28 mouse cellular contexts compared by ENCODE assay signal in genomic region chr10:67195671-67196070, GRCm38 (mm10).
"Had no signal": no experiment of that assay in that cellular context is flagged by ENCODE, and none has a peak within 500 bp of the region (broad histone marks: within the 10 kb centered on the region; RNA-seq: fewer than 3 reads in every experiment).

No protein-coding gene starts in this region.

- H3K4me3 ChIP-seq: embryonic facial prominence, embryonic 10.5 days; embryonic facial prominence, embryonic 12.5 days; embryonic facial prominence, embryonic 13.5 days; embryonic facial prominence, embryonic 15.5 days; erythroblast, embryonic 14.5 days; forebrain, embryonic 10.5 days; forebrain, embryonic 12.5 days; forebrain, embryonic 13.5 days; forebrain, embryonic 15.5 days; gastrocnemius, adult 2 months; heart, adult 2 months had no signal

- H3K9me3 ChIP-seq: embryonic facial prominence, embryonic 12.5 days; embryonic facial prominence, embryonic 13.5 days; embryonic facial prominence, embryonic 15.5 days; forebrain, embryonic 10.5 days; forebrain, embryonic 12.5 days; forebrain, embryonic 13.5 days; forebrain, embryonic 15.5 days had no signal

- H3K4me1 ChIP-seq: embryonic facial prominence, embryonic 10.5 days had no signal

- DNase-seq: cerebellum, adult 2 months; cerebellum, adult 8-10 months; cerebellum, adult 9-10 months; cerebellum, adult 9-11 months; cerebellum, postnatal 10 days; cerebellum, postnatal 14 days; cerebellum, postnatal 25 days; cerebellum, postnatal 36 days; embryo, embryonic 11 days; forebrain, postnatal 0 days; gastrocnemius, adult 2 months; gastrocnemius, postnatal 10 days; gastrocnemius, postnatal 14 days; gastrocnemius, postnatal 25 days; gastrocnemius, postnatal 36 days; heart, adult 18-20 months; heart, adult 2 months had no signal

- H3K27ac ChIP-seq: embryonic facial prominence, embryonic 10.5 days; embryonic facial prominence, embryonic 12.5 days; embryonic facial prominence, embryonic 13.5 days; embryonic facial prominence, embryonic 15.5 days; forebrain, embryonic 10.5 days; forebrain, embryonic 12.5 days; forebrain, embryonic 13.5 days; forebrain, embryonic 15.5 days; gastrocnemius, adult 2 months; heart, adult 2 months had no signal

- ATAC-seq: forebrain, embryonic 13.5 days; forebrain, embryonic 14.5 days; forebrain, embryonic 15.5 days; forebrain, embryonic 16.5 days; forebrain, postnatal 0 days had no signal

- H3K27me3 ChIP-seq: embryonic facial prominence, embryonic 12.5 days; embryonic facial prominence, embryonic 13.5 days; embryonic facial prominence, embryonic 15.5 days; forebrain, embryonic 12.5 days; forebrain, embryonic 13.5 days; forebrain, embryonic 15.5 days had no signal

- H3K36me3 ChIP-seq: forebrain, embryonic 15.5 days had no signal

- H3K9ac ChIP-seq: embryonic facial prominence, embryonic 12.5 days; embryonic facial prominence, embryonic 13.5 days; embryonic facial prominence, embryonic 15.5 days; forebrain, embryonic 12.5 days; forebrain, embryonic 13.5 days; forebrain, embryonic 15.5 days; forebrain, postnatal 0 days had no signal

- H3K4me2 ChIP-seq: embryonic facial prominence, embryonic 12.5 days; embryonic facial prominence, embryonic 13.5 days; embryonic facial prominence, embryonic 15.5 days; forebrain, embryonic 12.5 days; forebrain, embryonic 13.5 days; forebrain, embryonic 15.5 days had no signal
